Mouse (Mus musculus): ENCODE results near the gene Plk1. TPM values are rescaled to one million over a fixed set of nuclear protein-coding genes. Genes with fewer than 3 reads are reported as not detected.

Gene Plk1
- polyA plus RNA-seq, 1 experiment, result 71.8 TPM

- Histone ChIP-seq H3K27ac (ENCODE audit: control insufficient read depth, insufficient read depth, low read length) (no peak overlapping the region), H3K36me3 (ENCODE audit: control insufficient read depth, insufficient read depth, low read length) (peaks cover 24% of the 10 kb centered on the region), H3K4me3 (ENCODE audit: control insufficient read depth, insufficient read depth, low read length) (peak overlapping the region; percentile 71), H3K27me3 (ENCODE audit: control insufficient read depth, insufficient read depth, low read length) (no peaks in the 10 kb centered on the region), H3K4me1 (replicated peaks; ENCODE audit: control insufficient read depth, insufficient read depth, low read length) (peaks cover 2% of the 10 kb centered on the region; the same call in 1 of the 2 replicates)
- DNase-seq, result no peak
- WGBS, result 9% methylated on average over 8 of the region's 8 CpGs
- TF ChIP-seq CTCF (IDR thresholded peaks at IDR 0.05; ENCODE audit: borderline replicate concordance, control insufficient read depth, extremely low read depth, insufficient read depth, low read length, poor library complexity) (no peak), POLR2A (IDR thresholded peaks at IDR 0.05; ENCODE audit: control insufficient read depth, extremely low read depth, insufficient read depth, low read length, poor library complexity) (no peak)
Observed at GRCm38 (mm10) chr7:122133338-122133625, 26.0 kb upstream of the Plk1 start.

- peak; percentile 12 for DNase-seq
- TF ChIP-seq POLR2A (IDR thresholded peaks at IDR 0.05; ENCODE audit: control insufficient read depth, extremely low read depth, insufficient read depth, low read length, poor library complexity) (no peak), CTCF (IDR thresholded peaks at IDR 0.05; ENCODE audit: borderline replicate concordance, control insufficient read depth, extremely low read depth, insufficient read depth, low read length, poor library complexity) (no peak)
- Histone ChIP-seq H3K27ac (ENCODE audit: control insufficient read depth, insufficient read depth, low read length) (no peak overlapping the region), H3K36me3 (ENCODE audit: control insufficient read depth, insufficient read depth, low read length) (peaks cover 39% of the 10 kb centered on the region), H3K4me1 (replicated peaks; ENCODE audit: control insufficient read depth, insufficient read depth, low read length) (peaks cover 2% of the 10 kb centered on the region; the same call in 1 of the 2 replicates), H3K27me3 (ENCODE audit: control insufficient read depth, insufficient read depth, low read length) (no peaks in the 10 kb centered on the region), H3K4me3 (ENCODE audit: control insufficient read depth, insufficient read depth, low read length) (no peak overlapping the region)
- WGBS, result 85% methylated on average over 10 of the region's 10 CpGs
Observed at GRCm38 (mm10) chr7:122135070-122135469, 24.2 kb upstream of the Plk1 start.

GRCm38 (mm10) chr7:122137071-122137470, 22.2 kb upstream of the Plk1 start:
- Histone ChIP-seq H3K27ac (ENCODE audit: control insufficient read depth, insufficient read depth, low read length) (no peak overlapping the region), H3K4me1 (replicated peaks; ENCODE audit: control insufficient read depth, insufficient read depth, low read length) (peaks cover 2% of the 10 kb centered on the region; the same call in 1 of the 2 replicates), H3K27me3 (ENCODE audit: control insufficient read depth, insufficient read depth, low read length) (no peaks in the 10 kb centered on the region), H3K4me3 (ENCODE audit: control insufficient read depth, insufficient read depth, low read length) (no peak overlapping the region), H3K36me3 (ENCODE audit: control insufficient read depth, insufficient read depth, low read length) (peaks cover 58% of the 10 kb centered on the region)
- TF ChIP-seq CTCF (IDR thresholded peaks at IDR 0.05; ENCODE audit: borderline replicate concordance, control insufficient read depth, extremely low read depth, insufficient read depth, low read length, poor library complexity), result no peak
- TF ChIP-seq POLR2A (IDR thresholded peaks at IDR 0.05; ENCODE audit: control insufficient read depth, extremely low read depth, insufficient read depth, low read length, poor library complexity), result no peak
- no peak for DNase-seq

DNA sequence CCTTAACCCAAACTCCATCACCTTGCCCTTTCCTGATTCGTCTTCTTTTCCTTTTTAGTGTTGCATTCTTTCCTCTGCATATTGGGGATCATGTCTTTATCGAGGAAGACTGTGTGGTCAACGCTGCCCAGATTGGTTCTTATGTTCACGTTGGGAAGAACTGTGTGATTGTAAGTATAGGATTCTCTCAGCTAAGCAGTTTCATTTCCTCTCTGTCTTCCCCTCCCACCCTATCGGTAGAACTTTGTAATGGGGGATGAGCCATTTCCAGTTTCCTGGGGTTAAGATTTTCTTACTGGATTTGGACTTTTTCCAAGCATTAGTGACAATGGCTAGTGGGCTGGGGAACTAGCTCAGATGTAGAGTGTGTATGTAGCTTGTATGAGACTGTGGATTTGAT, 21.0 kb upstream of the Plk1 start:
- no peak for TF ChIP-seq POLR2A (IDR thresholded peaks at IDR 0.05; ENCODE audit: control insufficient read depth, extremely low read depth, insufficient read depth, low read length, poor library complexity)
- no peak for TF ChIP-seq CTCF (IDR thresholded peaks at IDR 0.05; ENCODE audit: borderline replicate concordance, control insufficient read depth, extremely low read depth, insufficient read depth, low read length, poor library complexity)
- H3K4me1 ChIP-seq (replicated peaks; ENCODE audit: control insufficient read depth, insufficient read depth, low read length), result peaks cover 2% of the 10 kb centered on the region; the same call in 1 of the 2 replicates
- peaks cover 67% of the 10 kb centered on the region for H3K36me3 ChIP-seq (ENCODE audit: control insufficient read depth, insufficient read depth, low read length)
- no peaks in the 10 kb centered on the region for H3K27me3 ChIP-seq (ENCODE audit: control insufficient read depth, insufficient read depth, low read length)
- H3K4me3 ChIP-seq (ENCODE audit: control insufficient read depth, insufficient read depth, low read length), result no peak overlapping the region
- H3K27ac ChIP-seq (ENCODE audit: control insufficient read depth, insufficient read depth, low read length), result no peak overlapping the region
- 91% methylated on average over 5 of the region's 5 CpGs for WGBS
- DNase-seq, result no peak

DNA sequence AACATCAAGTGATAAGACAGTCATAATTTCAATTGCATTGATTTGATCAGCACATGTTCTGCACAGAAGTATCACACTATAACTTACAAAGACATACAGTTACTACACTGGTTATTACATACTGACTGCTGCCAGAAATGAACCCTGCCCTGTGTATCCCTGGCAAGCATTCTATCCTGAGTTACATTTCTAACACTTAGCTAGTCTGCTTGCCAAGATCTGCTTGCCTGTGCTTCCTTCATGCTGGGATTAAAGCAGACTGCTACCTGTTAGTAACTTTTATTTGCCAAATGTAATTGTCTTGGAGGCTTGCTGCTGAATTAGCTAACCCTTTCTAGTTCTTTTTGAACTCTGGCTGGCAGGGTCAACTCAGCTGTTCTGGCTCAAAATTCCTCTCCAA, 18.2 kb upstream of the Plk1 start:
- H3K27ac ChIP-seq (ENCODE audit: control insufficient read depth, insufficient read depth, low read length), result no peak overlapping the region
- peaks cover 79% of the 10 kb centered on the region for H3K36me3 ChIP-seq (ENCODE audit: control insufficient read depth, insufficient read depth, low read length)
- no peaks in the 10 kb centered on the region for H3K27me3 ChIP-seq (ENCODE audit: control insufficient read depth, insufficient read depth, low read length)
- DNase-seq, result no peak
- H3K4me1 ChIP-seq (replicated peaks; ENCODE audit: control insufficient read depth, insufficient read depth, low read length), result no peaks in the 10 kb centered on the region
- TF ChIP-seq CTCF (IDR thresholded peaks at IDR 0.05; ENCODE audit: borderline replicate concordance, control insufficient read depth, extremely low read depth, insufficient read depth, low read length, poor library complexity) (no peak), POLR2A (IDR thresholded peaks at IDR 0.05; ENCODE audit: control insufficient read depth, extremely low read depth, insufficient read depth, low read length, poor library complexity) (no peak)
- no peak overlapping the region for H3K4me3 ChIP-seq (ENCODE audit: control insufficient read depth, insufficient read depth, low read length)

DNA sequence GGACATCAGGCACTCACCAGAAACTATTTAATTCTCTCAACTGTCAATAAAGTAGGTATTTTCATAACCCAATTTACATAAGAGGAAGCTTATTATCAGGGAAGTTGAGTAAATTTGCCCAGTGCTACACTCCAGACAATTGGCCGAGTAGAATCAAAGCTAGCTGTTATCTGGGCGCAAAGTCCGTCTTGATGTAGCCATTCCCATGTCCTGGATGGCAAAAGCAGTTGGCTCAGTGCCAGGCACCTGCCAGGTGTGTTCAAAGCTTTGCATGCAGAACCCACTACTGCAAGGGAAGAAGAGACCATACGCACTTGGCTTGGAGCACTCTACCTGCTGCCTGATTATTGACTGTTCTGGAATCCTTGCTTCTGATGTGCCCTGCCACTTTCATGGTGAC, 6.8 kb upstream of the Plk1 start:
- H3K4me1 ChIP-seq (replicated peaks; ENCODE audit: control insufficient read depth, insufficient read depth, low read length), result no peaks in the 10 kb centered on the region; the same call in 1 of the 2 replicates
- no peak overlapping the region for H3K27ac ChIP-seq (ENCODE audit: control insufficient read depth, insufficient read depth, low read length)
- H3K4me3 ChIP-seq (ENCODE audit: control insufficient read depth, insufficient read depth, low read length), result no peak overlapping the region
- H3K27me3 ChIP-seq (ENCODE audit: control insufficient read depth, insufficient read depth, low read length), result no peaks in the 10 kb centered on the region
- peaks cover 17% of the 10 kb centered on the region for H3K36me3 ChIP-seq (ENCODE audit: control insufficient read depth, insufficient read depth, low read length)
- no peak for DNase-seq
- 92% methylated on average over 4 of the region's 4 CpGs for WGBS
- TF ChIP-seq CTCF (IDR thresholded peaks at IDR 0.05; ENCODE audit: borderline replicate concordance, control insufficient read depth, extremely low read depth, insufficient read depth, low read length, poor library complexity) (no peak), POLR2A (IDR thresholded peaks at IDR 0.05; ENCODE audit: control insufficient read depth, extremely low read depth, insufficient read depth, low read length, poor library complexity) (no peak)

- WGBS, result 9% methylated on average over 13 of the region's 13 CpGs
- Histone ChIP-seq H3K36me3 (ENCODE audit: control insufficient read depth, insufficient read depth, low read length) (no peaks in the 10 kb centered on the region), H3K27me3 (ENCODE audit: control insufficient read depth, insufficient read depth, low read length) (no peaks in the 10 kb centered on the region), H3K4me3 (ENCODE audit: control insufficient read depth, insufficient read depth, low read length) (peak overlapping the region; percentile 81), H3K4me1 (replicated peaks; ENCODE audit: control insufficient read depth, insufficient read depth, low read length) (peaks cover 31% of the 10 kb centered on the region), H3K27ac (ENCODE audit: control insufficient read depth, insufficient read depth, low read length) (no peak overlapping the region)
- DNase-seq, result no peak
- TF ChIP-seq POLR2A (IDR thresholded peaks at IDR 0.05; ENCODE audit: control insufficient read depth, extremely low read depth, insufficient read depth, low read length, poor library complexity) (no peak), CTCF (IDR thresholded peaks at IDR 0.05; ENCODE audit: borderline replicate concordance, control insufficient read depth, extremely low read depth, insufficient read depth, low read length, poor library complexity) (no peak)
Observed at GRCm38 (mm10) chr7:122158488-122158887, 751 bp upstream of the Plk1 start.
